Mouse (Mus musculus) B cell, adult 62 days (primary cell): ENCODE results near the gene Tnfsf9. TPM values are rescaled to one million over a fixed set of nuclear protein-coding genes. Genes with fewer than 3 reads are reported as not detected.

Experiments
- total RNA-seq: library from RNA; stranded (reverse); gene quantifications from 4 replicates; pipeline ENCODE4 v1.2.4, GENCODE M21; 2023

Gene Tnfsf9
- 0.45 to 1.2 TPM (median 0.78 TPM) in 3 of 4 replicates, not detected in the other for total RNA-seq

DNA sequence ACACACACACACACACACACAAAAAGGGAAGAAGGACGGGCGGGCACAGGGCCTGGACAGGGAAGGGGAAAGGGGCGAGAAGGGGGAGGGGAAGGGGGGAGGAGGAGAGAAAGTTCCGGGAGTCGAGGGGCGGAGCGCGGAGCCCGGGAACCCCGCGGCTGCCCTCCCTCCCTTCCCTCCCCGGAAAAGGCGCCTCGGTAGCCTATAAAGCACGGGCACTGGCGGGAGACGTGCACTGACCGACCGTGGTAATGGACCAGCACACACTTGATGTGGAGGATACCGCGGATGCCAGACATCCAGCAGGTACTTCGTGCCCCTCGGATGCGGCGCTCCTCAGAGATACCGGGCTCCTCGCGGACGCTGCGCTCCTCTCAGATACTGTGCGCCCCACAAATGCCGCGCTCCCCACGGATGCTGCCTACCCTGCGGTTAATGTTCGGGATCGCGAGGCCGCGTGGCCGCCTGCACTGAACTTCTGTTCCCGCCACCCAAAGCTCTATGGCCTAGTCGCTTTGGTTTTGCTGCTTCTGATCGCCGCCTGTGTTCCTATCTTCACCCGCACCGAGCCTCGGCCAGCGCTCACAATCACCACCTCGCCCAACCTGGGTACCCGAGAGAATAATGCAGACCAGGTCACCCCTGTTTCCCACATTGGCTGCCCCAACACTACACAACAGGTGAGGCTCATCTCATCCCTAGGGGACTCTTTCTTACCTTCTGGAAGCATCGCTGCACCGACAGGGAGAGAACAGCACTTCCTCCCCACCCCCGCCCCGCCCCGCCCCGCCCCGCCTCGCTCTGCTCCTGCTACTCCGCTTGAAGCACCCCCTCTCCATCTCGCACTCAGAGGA lies at the start of gene Tnfsf9:
TSS of gene Tnfsf9 (plus strand) at position 145 of the 854 bp plus-strand sequence.

DNA sequence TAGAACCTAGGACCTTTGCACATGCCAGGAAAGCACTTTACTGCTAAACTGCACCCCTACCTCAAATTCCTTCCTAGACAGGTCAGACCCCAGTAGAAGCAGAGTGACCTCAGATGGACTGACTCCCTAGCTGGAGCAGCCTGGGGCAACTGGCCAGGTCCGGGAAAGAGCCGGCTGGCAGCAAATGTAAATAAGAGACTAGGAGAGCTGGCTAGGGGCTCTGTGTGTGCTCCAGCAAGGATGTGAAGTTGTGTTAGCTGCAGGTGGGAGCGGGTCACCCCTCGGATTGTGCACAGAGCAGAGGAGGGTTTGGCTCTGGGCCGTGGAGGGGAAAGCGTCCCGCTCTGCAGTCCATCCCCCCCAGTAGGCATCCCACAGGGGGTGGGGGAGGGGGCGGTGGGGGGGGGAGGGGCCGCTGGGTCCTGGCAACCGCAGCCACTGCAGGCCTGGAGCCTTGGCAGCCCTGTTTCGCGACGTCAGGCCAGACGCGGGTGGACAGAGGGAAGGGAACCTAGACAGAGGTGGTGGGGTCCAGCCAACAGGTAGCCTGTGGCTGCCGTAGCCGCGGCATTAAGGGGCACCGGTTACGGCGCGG lies 46.1 kb upstream of the Tnfsf9 start, which contains the start of gene Crb3:
TSS of gene Crb3 (plus strand) at position 215 of the 595 bp plus-strand sequence.

DNA sequence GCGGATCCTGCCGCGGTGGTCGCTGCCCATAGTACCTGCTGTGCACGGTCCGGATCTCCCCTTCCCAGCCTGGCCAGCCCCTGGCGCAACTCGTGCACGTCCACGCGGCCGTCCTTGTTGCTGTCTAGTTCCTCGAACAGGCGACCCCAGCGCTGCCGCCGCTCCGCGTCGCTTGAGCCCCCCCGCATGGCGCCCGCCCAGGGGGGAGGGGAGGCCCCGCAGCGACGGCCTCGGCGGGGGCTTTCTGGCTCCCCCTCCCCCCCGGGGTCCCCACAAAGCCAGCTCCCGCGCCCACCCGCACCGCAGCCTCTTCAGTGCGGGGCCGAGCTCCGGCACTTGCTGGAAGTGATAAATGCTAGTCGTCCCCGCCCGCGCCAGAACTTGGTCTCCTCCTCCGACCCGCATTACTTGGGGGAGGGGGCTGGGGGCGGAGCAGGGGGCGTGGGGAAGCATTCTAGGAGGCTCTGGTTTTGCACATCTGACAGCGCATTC lies 45.6 kb upstream of the Tnfsf9 start, which contains the start of gene Slc25a23:
TSS of gene Slc25a23 (minus strand) at position 378 of the 492 bp plus-strand sequence.

DNA sequence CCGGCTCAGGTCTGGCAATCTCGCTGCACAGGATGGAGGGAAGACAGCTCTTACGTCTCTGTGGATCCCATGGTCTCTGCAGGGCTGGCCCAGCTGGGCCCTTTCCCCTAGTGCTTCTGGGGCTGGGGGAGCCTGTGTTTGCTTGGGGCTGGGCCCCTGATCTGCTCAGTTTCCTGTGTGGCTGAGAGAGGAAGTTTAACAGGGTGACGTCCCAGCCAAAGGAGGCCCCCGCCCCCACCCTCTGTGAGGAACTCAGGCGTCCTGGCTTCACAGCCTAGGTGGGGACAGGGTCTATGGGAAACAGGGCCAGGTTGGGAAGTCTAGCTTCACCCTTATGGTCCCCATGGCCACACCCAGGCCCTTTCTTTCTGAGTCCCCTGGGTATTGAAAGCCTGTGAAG lies 26.8 kb upstream of the Tnfsf9 start, which contains the start of gene Dennd1c:
TSS of gene Dennd1c (minus strand) at position 179 of the 400 bp plus-strand sequence.

DNA sequence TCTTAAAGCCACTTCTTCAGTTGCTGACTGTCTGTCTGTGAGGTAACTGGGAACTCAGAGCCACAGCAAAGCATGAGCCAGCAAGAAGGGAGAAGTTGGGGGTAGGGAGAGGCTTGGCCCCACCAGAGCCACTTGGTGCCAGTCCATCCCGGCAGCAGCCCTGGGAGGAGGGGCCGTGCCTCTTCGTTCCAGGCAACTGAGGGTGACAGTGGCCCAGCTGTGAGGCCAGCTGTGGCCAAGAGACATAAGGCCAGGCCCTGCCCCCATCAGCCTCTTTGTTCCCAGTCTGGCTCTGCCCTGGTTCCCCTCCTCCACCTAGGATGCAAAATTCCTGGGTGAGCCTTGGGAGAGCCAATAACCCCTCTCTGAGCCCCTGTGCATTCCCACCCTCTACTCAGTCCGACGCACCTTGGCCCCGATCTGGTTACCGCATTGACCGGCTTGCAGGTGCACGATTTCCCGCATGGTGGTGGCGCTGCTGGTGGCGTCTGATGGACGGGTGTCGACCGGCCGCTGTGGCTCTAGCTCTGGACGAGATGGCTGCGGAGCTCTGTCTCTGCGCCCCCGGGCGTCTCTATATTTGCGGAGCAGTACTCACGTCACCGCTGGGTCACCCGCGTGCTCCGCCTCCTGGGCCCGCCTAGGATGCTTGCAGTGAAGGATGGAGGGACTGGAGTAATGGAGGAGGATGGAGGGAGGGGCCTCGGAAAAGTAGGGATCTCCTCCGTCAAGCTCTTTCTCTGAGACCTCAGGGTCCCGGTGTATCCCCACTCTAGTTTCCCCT lies 17.9 kb upstream of the Tnfsf9 start, which contains the start of gene Tubb4a:
TSS of gene Tubb4a (minus strand) at position 734 of the 784 bp plus-strand sequence.

DNA sequence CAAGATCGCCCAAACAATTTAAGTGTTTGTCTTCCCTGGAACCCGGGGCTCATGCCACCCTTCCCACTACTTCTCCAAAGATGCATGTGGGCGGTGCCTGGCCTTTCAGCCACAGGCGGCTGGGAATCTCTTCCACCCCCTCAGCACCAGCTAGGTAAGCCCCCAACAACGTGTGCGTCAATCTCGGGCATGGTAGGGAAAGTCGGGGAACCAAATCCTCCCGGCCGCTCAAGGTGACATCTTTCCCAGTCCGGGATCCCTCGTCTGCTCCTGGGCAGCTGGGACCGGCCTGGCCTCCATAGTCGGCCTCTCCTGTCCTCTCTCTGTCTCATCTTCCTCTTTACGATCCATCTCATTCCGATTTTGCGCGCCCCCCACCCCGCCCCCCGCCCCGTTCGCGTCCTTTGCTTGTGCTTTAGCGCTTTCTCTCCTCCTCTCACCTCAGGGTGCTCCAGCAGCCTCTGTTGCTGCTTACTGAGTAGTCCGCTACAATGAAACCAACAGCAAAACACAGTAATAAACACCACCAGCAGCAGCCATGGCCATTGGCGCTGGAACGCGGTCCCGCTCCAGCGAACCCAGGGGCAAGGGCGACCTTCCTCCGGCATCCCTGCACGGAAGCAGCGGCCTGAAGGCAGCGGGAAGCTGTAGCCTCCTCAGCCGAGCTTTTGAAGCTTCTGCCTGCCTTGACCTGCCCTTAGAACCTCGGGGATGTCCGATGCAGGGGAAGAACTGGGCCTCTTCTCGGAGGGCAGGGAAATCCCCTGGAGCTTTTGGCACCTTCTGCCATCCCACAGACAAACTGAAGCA lies 44.1 kb downstream of the Tnfsf9 start, which contains the start of gene Cd70:
TSS of gene Cd70 (minus strand) at position 784 of the 810 bp plus-strand sequence.

Other genes starting within 250 kb of the Tnfsf9 start
- gene Acsbg2, start 230.9 kb upstream of the Tnfsf9 start, total RNA-seq: not detected in 4 replicates
- gene 1700061G19Rik, start 229.8 kb upstream of the Tnfsf9 start, total RNA-seq: 0.20 TPM in 1 of 4 replicates, not detected in the others
- gene Mllt1, start 169.9 kb upstream of the Tnfsf9 start, total RNA-seq: 35.6 to 40.7 TPM (median 38.2 TPM) in 4 replicates
- not detected in 4 replicates for gene Acer1, start 123.2 kb upstream of the Tnfsf9 start, total RNA-seq
- gene Clpp, start 115.0 kb upstream of the Tnfsf9 start, total RNA-seq: 24.2 to 35.2 TPM (median 28.4 TPM) in 4 replicates
- gene Alkbh7, start 108.0 kb upstream of the Tnfsf9 start, total RNA-seq: 10.0 to 14.6 TPM (median 12.5 TPM) in 4 replicates
- not detected in 4 replicates for gene Pspn, start 105.3 kb upstream of the Tnfsf9 start, total RNA-seq
- gene Gtf2f1, start 94.0 kb upstream of the Tnfsf9 start, total RNA-seq: 59.8 to 65.3 TPM (median 63.7 TPM) in 4 replicates
- not detected in 4 replicates for gene Gm17949, start 93.9 kb upstream of the Tnfsf9 start, total RNA-seq
- 127 to 131 TPM (median 130 TPM) in 4 replicates for gene Khsrp, start 73.8 kb upstream of the Tnfsf9 start, total RNA-seq
- not detected in 4 replicates for gene Slc25a41, start 63.7 kb upstream of the Tnfsf9 start, total RNA-seq
- 16.9 to 20.3 TPM (median 18.6 TPM) in 4 replicates for gene Crb3, start 46.2 kb upstream of the Tnfsf9 start, total RNA-seq
- 16.8 to 22.0 TPM (median 18.4 TPM) in 4 replicates for gene Slc25a23, start 45.5 kb upstream of the Tnfsf9 start, total RNA-seq
- 137 to 170 TPM (median 149 TPM) in 4 replicates for gene Dennd1c, start 26.8 kb upstream of the Tnfsf9 start, total RNA-seq
- 0.41 to 0.43 TPM (median 0.43 TPM) in 3 of 4 replicates, not detected in the other for gene Tubb4a, start 17.5 kb upstream of the Tnfsf9 start, total RNA-seq
- not detected in 4 replicates for gene Cd70, start 44.5 kb downstream of the Tnfsf9 start, total RNA-seq
- gene Tnfsf14, start 88.9 kb downstream of the Tnfsf9 start, total RNA-seq: 0.30 TPM in 1 of 4 replicates, not detected in the others
- gene C3, start 122.8 kb downstream of the Tnfsf9 start, total RNA-seq: 2.3 to 6.1 TPM (median 2.8 TPM) in 4 replicates
- gene Gpr108, start 143.1 kb downstream of the Tnfsf9 start, total RNA-seq: 53.3 to 60.2 TPM (median 54.8 TPM) in 4 replicates
- 8.7 to 17.0 TPM (median 13.2 TPM) in 4 replicates for gene Trip10, start 144.1 kb downstream of the Tnfsf9 start, total RNA-seq
- 183 to 200 TPM (median 192 TPM) in 4 replicates for gene Vav1, start 173.8 kb downstream of the Tnfsf9 start, total RNA-seq